Mouse (Mus musculus): ENCODE measurements at regions not wholly inside any gene's neighbourhood (a gene's known extent, or its start where the extent isn't known, plus 50 kb on each side); places are given as distances from the start of the nearest gene placed in this dataset.

GRCm38 (mm10) chr14:86443921-86444835 lies 696.9 kb downstream of the Diaph3 start:
- no peak for DNase-seq (ENCODE audit: low read depth)

GRCm38 (mm10) chr14:86441895-86442679 lies 698.9 kb downstream of the Diaph3 start:
- no peak for DNase-seq (ENCODE audit: low read depth)

DNA sequence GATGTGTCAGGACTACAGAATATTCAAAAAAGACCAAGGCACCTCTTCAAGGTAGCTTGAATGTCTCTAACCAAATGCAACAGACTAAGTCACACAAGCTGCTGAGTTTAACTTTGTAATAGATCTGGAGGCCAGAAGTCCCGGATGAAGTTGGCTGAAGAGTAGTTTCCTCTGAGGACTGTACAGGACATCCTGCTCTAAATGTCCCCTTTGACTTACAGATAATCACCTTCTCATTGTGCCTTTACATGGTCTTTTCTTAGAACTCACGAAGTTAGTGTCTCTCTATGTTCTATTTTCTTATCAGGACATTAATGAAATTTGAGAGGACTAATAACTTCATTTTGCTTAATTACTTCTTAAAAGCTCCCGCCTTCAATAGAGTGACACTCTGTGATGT lies 703.7 kb downstream of the Diaph3 start:
- DNase-seq (ENCODE audit: low read depth): no peak

GRCm38 (mm10) chr14:86435345-86435744 lies 705.7 kb downstream of the Diaph3 start:
- DNase-seq (ENCODE audit: low read depth): no peak

DNA sequence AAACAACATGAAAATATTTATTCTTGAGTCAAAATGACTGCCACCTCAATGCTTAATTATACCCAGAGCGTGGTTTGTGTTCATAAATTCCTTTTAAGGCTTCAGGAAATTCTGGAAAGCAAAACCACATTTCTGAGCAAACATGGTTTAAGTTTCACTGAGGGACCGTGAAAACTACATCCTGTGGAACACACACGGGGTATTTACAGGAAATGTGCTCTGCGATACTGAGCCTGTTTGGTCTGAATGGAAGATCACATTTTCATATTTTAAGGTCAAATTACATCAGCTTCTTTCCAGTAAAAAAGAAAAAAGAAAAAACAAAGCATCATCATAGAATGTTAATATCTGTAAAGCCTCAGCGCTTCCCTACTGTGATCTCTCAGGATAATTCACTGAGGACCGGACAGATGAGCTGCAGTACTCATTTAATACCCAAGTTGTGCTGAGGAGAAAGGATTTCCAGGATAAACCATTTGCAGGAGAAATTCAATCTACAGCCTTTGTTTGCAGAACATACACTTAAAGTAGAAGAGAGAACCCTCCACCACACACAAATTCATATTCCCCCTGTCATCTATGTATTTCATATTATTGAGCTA lies 709.7 kb downstream of the Diaph3 start:
- DNase-seq (ENCODE audit: low read depth): no peak

GRCm38 (mm10) chr14:86421881-86422280 lies 719.2 kb downstream of the Diaph3 start:
- DNase-seq (ENCODE audit: low read depth): no peak

DNA sequence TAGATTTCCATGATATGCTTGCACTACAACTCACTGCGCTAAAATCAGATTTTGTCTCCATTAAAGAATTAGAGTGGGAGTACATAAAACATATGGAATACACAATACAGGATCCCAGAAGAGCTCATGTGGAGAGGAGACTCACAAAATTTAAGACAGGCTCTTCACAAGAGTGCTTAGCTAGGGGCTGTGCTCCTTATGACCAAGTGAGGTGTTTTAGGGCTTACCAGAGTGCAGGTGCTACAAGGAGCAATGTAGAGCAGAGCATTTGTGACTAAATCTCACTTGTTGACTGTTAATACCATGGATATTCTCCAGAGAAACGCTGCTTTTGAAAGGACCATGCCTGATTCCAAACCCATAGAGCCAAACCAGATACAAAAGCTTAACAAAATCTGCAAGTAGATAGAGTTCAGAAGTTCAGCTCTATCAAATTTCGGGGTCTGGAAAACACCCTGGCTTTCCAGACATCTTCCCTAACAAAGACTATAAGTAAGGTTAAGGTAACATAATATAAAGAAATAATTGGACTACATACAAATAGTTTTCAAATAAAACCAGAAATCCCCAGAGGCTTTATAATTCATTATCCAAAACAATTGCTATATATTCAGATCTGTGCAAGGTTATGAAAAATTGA lies 721.0 kb downstream of the Diaph3 start:
- no peak for DNase-seq (ENCODE audit: low read depth)

- DNase-seq (ENCODE audit: low read depth): no peak
These were observed 744.2 kb downstream of the Diaph3 start for GRCm38 (mm10) chr14:86396876-86397275.

GRCm38 (mm10) chr14:86395951-86396361 lies 745.1 kb downstream of the Diaph3 start:
- no peak for DNase-seq (ENCODE audit: low read depth)

DNA sequence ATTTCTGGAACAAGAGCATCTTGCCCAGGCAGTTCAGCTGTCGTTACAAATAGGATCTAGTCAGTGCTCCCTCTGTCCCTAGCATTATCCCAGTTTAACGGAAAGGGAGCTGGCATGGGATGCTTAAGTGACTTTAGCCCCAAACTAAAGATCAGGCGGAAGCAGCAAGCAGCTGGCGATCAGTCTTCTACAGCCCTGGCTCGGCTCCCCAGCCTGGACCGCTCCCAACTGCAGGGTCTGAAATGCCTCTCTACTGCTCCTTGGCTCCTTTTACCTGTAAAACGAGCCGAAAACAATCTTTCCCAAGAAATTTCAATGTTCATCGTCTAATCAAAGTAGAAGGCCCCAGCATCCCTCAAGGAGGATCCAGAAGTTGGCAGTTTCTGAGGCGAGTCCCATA lies 745.5 kb downstream of the Diaph3 start:
- DNase-seq (ENCODE audit: low read depth): no peak

GRCm38 (mm10) chr14:86395068-86395467 lies 746.0 kb downstream of the Diaph3 start:
- DNase-seq (ENCODE audit: low read depth): no peak

DNA sequence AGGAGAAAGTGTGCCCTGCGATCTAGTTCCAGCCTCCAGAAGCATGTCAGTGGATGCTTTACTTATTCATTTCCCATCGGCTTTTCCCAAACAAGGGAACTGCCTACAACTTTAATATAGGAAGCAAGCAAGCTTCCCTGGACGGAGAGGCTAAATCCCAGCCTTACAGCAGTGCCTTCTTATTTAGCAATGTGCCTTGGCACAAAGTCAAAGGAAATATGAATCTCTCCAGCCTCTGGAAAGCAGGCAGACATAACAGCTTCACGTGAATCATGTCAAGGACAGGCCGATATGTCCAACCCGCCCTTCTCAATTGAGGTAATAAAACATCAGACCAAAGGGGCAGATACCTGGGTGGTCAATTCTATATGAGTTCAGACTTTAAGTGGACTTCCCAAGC lies 755.9 kb downstream of the Diaph3 start:
- DNase-seq (ENCODE audit: low read depth): no peak

- no peak for DNase-seq (ENCODE audit: low read depth)
These were observed 776.0 kb downstream of the Diaph3 start for GRCm38 (mm10) chr14:86365032-86365431.

DNA sequence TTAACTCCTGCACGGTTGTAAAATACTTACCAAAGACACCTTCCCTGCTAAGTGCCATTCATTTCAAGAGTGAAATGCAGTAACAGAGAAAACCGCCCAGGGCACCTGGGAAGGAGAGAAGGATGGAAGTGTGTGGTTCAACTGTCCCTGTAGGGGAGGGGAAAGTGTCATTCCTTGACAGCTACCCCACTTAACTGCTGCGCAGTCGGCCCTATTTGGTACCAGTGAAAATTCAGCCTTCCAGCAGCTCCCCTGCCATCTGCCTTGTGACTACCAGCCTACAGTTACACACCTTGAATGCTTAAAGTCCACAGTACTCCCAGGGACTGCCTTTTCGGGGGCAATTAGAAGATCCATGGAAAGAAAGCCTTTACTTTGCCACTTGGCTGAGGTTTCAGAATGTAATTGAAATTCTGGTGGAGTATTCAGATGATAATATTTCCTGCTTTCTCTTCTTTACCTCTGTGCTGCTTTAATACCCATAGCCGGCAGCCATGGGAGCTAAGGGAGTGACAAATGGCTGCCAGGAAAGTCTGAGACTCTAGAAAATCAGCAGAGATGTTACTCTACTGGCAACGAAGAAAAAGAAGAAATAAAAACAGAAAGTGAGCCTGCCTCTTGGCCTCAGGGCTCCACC lies 780.5 kb downstream of the Diaph3 start:
- DNase-seq (ENCODE audit: low read depth): no peak

DNA sequence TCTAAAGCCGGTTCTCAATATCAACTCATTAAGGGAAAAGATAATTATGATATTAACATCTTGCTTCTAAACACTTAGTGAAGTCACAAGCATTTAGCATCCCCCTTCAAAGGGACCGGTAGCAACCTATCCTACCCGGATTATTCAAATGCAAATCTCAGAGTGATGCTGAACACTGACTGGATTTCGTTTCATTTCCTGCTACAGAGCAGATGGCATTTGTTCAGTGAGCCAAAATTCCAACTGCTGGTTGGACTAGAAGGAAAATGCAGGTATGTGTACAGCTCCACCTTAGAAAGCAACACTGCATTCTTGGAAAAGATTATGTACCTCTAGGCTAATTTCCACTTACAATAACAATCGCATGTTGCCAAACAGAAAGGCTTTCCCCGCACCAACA lies 782.5 kb downstream of the Diaph3 start:
- no peak for DNase-seq (ENCODE audit: low read depth)

GRCm38 (mm10) chr14:86350526-86350925 lies 790.5 kb downstream of the Diaph3 start:
- DNase-seq (ENCODE audit: low read depth): no peak

GRCm38 (mm10) chr14:86339007-86339406 lies 802.0 kb downstream of the Diaph3 start:
- DNase-seq (ENCODE audit: low read depth): no peak

- no peak for DNase-seq (ENCODE audit: low read depth)
These were observed 804.0 kb downstream of the Diaph3 start for GRCm38 (mm10) chr14:86337052-86337451.

DNA sequence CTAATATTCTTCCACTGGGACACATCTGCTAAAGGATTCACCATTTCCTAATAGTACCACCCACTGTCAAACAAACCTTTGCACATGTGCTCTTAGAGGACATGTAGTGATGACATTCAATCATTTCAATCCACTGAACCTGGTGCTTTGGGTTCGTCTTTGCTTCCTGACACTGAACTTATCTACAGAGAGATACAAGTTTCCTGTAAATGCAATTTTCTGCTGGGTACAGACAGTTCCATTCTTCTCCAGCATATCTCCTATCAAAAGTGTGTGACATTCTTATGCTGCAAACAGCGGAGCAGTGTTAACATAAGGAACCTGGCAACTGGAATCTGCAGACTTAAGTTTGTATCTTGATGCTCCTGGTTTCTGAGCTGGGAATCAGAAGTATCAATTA lies 805.8 kb downstream of the Diaph3 start:
- no peak for DNase-seq (ENCODE audit: low read depth)

GRCm38 (mm10) chr14:86329176-86329575 lies 811.9 kb downstream of the Diaph3 start:
- DNase-seq (ENCODE audit: low read depth): no peak

DNA sequence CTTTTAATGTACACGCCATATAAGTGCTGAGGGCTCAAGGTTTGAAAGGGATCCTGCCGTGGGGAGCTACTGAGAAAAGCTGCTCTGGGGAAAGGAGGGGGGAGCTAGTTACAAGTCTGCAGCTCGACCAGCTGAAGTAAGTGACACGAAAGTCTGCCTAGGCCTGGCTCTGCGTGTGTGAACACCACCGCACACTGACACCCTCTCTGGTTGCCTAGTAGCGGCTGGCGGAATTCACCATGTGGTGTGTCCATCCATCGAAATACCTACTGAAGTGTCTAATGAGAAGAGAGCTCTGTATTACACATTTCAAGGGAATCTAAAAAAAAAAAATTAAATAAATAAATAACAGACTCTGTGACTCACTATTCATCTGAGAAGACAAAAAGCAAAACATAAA lies 813.4 kb downstream of the Diaph3 start:
- no peak for DNase-seq (ENCODE audit: low read depth)

DNA sequence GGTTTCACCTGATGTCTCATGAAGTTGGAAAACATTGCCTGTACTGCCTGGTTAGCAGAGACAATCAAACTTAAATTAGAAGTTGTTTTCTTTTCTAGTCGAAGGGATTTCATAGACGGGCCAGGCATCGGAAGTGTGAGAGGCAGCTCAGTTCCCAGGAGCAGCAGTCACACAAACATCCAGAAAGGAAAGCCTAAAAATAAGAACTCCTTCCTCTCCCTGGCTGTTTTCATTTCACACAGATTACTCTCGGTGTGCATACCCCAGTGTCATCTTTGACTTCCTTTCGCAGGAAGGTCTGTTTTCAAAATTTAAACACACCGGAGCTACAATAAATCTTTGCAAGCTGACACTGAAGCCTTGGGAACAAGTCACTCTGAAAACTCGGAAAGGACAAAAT lies 818.7 kb downstream of the Diaph3 start:
- no peak for DNase-seq (ENCODE audit: low read depth)

All from c-Kit-positive CD71-negative TER-119-negative erythroid progenitor cells, embryonic 14.5 days (primary cell).